Mouse (Mus musculus): ENCODE data around the gene Ubl4b.

DNA sequence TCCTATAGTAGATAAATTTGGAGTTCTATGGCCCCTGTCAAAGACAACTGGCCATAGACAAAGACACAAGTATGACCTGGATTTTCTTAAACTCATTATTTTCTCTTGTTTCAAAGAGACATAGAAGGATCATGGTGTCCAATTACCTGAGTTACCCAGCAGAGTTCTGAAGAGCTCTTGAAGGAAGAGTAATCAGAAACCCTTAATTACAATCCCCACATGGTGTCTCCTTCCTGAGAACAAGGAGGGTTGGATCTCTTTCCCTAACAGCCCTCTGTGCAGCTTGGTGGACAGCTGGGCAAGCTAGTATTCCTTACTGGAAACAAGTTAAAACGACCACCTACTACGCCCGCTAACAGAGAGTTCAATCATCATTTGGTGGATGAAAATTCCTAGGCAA lies 43.5 kb downstream of the Ubl4b start:
- TF ChIP-seq CTCF (IDR thresholded peaks at IDR 0.05; ENCODE audit: low read depth, low read length) = no peak
- TF ChIP-seq GATA1 (IDR thresholded peaks at IDR 0.05; ENCODE audit: borderline replicate concordance, low read length) = no peak
